Mouse (Mus musculus) C2C12 (cell line): ENCODE results near the gene Gm20696. TPM values are rescaled to one million over a fixed set of nuclear protein-coding genes. Genes with fewer than 3 reads are reported as not detected.

Experiments used
- H3K27me3 ChIP-seq: one replicate; pipeline ENCODE4 v1.6.1; 2011; ENCODE audit not compliant: control insufficient read depth, insufficient read depth, insufficient read length
- H3K36me3 ChIP-seq: one replicate; pipeline ENCODE4 v1.6.1; 2011; ENCODE audit not compliant: control insufficient read depth, insufficient read depth
- H3K4me3 ChIP-seq: one replicate; pipeline ENCODE4 v1.5.1; 2011; ENCODE audit warnings: mild to moderate bottlenecking, control low read depth; ENCODE audit not compliant: poor library complexity, insufficient read depth, severe bottlenecking
- H3K79me2 ChIP-seq: one replicate; pipeline ENCODE4 v1.6.1; 2011; ENCODE audit not compliant: control insufficient read depth, insufficient read depth
- H3K79me3 ChIP-seq: one replicate; pipeline ENCODE4 v1.6.1; 2011; ENCODE audit warnings: low read depth, control low read depth
- H3ac ChIP-seq: one replicate; pipeline ENCODE3; 2011; ENCODE audit warnings: low read depth; ENCODE audit not compliant: control insufficient read depth, insufficient read length
- CEBPB ChIP-seq: IDR thresholded peaks from one replicate; pipeline ENCODE4 v1.6.1; 2011; ENCODE audit warnings: low read depth, mild to moderate bottlenecking, control low read depth, moderate library complexity
- CTCF ChIP-seq: IDR thresholded peaks from one replicate; pipeline ENCODE4 v1.5.1; 2011; ENCODE audit not compliant: control insufficient read depth, insufficient read depth, insufficient read length
- FOSL1 ChIP-seq: IDR thresholded peaks from one replicate; pipeline ENCODE4 v1.8.0; 2011; ENCODE audit warnings: mild to moderate bottlenecking, low read length; ENCODE audit not compliant: poor library complexity, insufficient read depth, severe bottlenecking
- MAX ChIP-seq: IDR thresholded peaks from one replicate; pipeline ENCODE4 v1.6.1; 2011; ENCODE audit warnings: mild to moderate bottlenecking, control low read depth
- MYOD1 ChIP-seq: IDR thresholded peaks from one replicate; pipeline ENCODE4 v1.6.1; 2011; ENCODE audit warnings: low read depth; ENCODE audit not compliant: control insufficient read depth, insufficient read length
- MYOG ChIP-seq: IDR thresholded peaks from one replicate; pipeline ENCODE4 v1.6.1; 2011; ENCODE audit not compliant: control insufficient read depth, insufficient read length; ENCODE audit errors: extremely low read depth
- USF1 ChIP-seq: IDR thresholded peaks from one replicate; pipeline ENCODE4 v1.6.1; 2011; ENCODE audit warnings: low read depth, mild to moderate bottlenecking, control low read depth, moderate library complexity
- polyA plus RNA-seq: library from polyadenylated mRNA; unstranded; fragments of >200 nt; fragmentation: generic; extraction: Trizol; gene quantifications from one replicate; pipeline ENCODE4 v1.2.1, GENCODE M21; 2012; ENCODE audit warnings: missing spikeins

Gm20696 gene
- polyA plus RNA-seq, 1 experiment = 0.20 TPM

DNA sequence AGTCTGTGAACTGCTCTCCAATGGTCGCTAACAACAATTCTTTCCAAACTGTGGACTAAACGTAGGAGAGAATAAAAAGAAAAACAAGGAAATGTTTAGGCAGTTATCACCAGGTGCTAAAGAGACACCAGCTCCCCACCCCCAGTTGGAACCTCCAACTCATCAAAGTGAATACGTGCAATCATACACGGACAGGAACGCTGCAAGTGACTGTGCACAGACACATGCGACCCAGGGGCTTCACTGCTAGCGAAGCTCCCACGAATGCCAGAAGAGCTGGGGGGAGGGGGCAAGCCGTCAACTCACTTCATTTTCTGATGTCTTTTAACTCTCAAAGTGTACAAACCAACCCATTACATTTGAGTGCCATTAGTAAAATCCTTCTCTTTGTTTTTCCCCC is 30.5 kb downstream of the Gm20696 start:
- Histone ChIP-seq H3K36me3 (no peaks in the 10 kb centered on the region), H3K79me3 (no peaks in the 10 kb centered on the region), H3K4me3 (no peak overlapping the region), H3K27me3 (no peaks in the 10 kb centered on the region), H3K79me2 (no peaks in the 10 kb centered on the region), H3ac (no peak overlapping the region)
- TF ChIP-seq CEBPB = no peak
- no peak for TF ChIP-seq MYOG
- no peak for TF ChIP-seq MYOD1
- TF ChIP-seq CTCF = no peak
- no peak for TF ChIP-seq USF1
- no peak for TF ChIP-seq MAX
- TF ChIP-seq FOSL1 = no peak

DNA sequence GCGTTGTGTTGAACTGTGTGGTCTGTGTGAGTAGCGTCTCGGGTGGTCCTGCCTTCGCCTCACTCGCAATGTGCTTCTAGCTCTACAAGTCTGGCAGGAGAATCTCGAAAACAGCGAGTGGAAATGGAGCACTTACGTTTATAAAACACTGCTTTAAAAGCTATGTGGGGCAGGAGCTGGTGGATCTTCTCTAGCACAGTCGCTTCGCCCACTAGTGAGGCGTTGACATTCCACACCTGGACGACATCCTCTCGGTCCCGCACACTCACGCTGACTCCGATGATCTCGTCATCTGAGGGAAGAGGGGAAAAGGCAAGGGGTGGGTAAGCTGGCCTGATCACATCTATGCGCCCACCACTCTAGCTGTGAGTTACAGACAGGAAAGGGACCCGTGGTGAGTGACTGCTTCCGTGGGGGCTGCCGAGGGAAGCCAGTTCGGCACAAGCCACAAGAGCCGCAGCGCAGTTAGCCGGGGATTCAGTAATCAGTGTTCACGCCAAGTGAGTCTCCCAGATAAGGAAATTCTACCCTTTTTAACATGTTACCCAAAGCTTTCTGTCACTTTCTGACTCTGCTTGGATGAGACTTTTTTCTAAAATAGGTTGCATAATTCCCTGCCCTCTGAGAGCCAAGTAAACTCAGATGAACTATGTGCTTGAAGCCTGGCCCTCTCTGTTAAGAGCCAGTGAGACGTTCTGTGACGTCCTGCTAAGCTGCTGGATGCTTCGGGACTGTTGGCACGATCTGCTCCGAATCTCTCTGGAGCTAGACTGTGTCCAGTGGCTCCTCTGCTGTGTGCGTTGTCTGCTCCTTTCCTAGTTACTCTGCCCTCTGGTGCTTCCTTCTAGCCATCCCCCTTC is 34.2 kb downstream of the Gm20696 start:
- Histone ChIP-seq H3K36me3 (no peaks in the 10 kb centered on the region), H3ac (no peak overlapping the region), H3K79me2 (no peaks in the 10 kb centered on the region), H3K79me3 (no peaks in the 10 kb centered on the region), H3K27me3 (no peaks in the 10 kb centered on the region), H3K4me3 (no peak overlapping the region)
- TF ChIP-seq FOSL1 = no peak
- TF ChIP-seq CTCF = no peak
- TF ChIP-seq MYOG = no peak
- TF ChIP-seq MYOD1 = no peak
- no peak for TF ChIP-seq MAX
- TF ChIP-seq USF1 = no peak
- TF ChIP-seq CEBPB = no peak

DNA sequence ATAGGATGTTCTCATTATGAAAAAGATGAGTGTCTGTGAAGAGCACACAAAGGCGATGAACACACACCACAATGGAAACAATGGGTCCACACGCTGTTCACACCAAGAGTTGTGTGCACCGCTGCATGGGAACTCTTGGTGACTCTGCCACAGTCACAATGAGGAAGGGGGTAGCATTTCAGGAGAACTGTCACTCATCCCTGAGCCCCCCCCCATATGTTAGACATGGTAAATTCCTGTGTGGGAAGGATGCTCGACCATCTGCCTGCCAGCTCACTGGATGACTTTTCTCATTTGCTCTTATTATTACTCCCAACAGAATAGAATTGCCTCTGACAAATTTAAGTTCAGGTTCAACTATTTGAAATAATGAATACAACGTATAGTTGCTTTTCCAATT is 35.0 kb downstream of the Gm20696 start:
- H3K27me3 ChIP-seq = no peaks in the 10 kb centered on the region
- H3K79me2 ChIP-seq = no peaks in the 10 kb centered on the region
- TF ChIP-seq MYOG = no peak
- TF ChIP-seq FOSL1 = no peak
- TF ChIP-seq USF1 = no peak
- TF ChIP-seq MYOD1 = no peak
- TF ChIP-seq CEBPB = no peak

GRCm38 (mm10) chr6:99629726-99630458 is 36.7 kb downstream of the Gm20696 start:
- H3K27me3 ChIP-seq = no peaks in the 10 kb centered on the region
- TF ChIP-seq FOSL1 = no peak
- no peak for TF ChIP-seq USF1
- no peak for TF ChIP-seq MAX
- TF ChIP-seq MYOD1 = no peak
- no peak for TF ChIP-seq CEBPB
- no peak overlapping the region for H3ac ChIP-seq
- H3K4me3 ChIP-seq = no peak overlapping the region
- no peaks in the 10 kb centered on the region for H3K79me3 ChIP-seq
- no peaks in the 10 kb centered on the region for H3K79me2 ChIP-seq
- H3K36me3 ChIP-seq = no peaks in the 10 kb centered on the region

More for the DNA sequence above, 35.0 kb downstream of the Gm20696 start:
- no peak overlapping the region for H3K4me3 ChIP-seq
- no peaks in the 10 kb centered on the region for H3K79me3 ChIP-seq
- no peak overlapping the region for H3ac ChIP-seq
- no peaks in the 10 kb centered on the region for H3K36me3 ChIP-seq

DNA sequence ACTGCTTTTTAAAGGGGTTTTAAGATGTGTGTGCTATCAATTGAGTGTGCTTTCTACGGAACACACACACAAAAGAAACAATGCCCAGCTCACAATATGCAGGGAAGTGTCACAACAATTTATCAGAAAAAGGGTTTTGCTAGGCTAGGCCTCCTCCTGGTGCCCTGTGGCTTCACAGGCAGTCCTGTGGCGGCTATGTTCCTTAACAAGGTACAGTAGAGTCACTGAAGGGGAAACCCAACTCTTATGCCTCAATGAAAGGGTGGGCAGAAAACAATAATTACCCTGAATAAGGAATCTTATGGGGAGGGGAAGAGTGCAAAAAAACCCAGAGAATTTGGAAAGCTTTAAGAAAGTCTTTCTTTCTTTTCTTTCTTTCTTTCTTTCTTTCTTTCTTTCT is 40.2 kb downstream of the Gm20696 start:
- no peaks in the 10 kb centered on the region for H3K79me2 ChIP-seq
- H3ac ChIP-seq = no peak overlapping the region
- no peaks in the 10 kb centered on the region for H3K27me3 ChIP-seq
- no peaks in the 10 kb centered on the region for H3K36me3 ChIP-seq
- H3K4me3 ChIP-seq = no peak overlapping the region
- TF ChIP-seq CTCF (no peak), CEBPB (no peak), MYOD1 (no peak), FOSL1 (no peak), MAX (no peak), USF1 (no peak), MYOG (no peak)
- H3K79me3 ChIP-seq = no peaks in the 10 kb centered on the region

- no peak overlapping the region for H3ac ChIP-seq
- H3K36me3 ChIP-seq = no peaks in the 10 kb centered on the region
- no peaks in the 10 kb centered on the region for H3K27me3 ChIP-seq
- no peaks in the 10 kb centered on the region for H3K79me2 ChIP-seq
- TF ChIP-seq MYOG (no peak), MYOD1 (no peak)
- no peak overlapping the region for H3K4me3 ChIP-seq
- H3K79me3 ChIP-seq = no peaks in the 10 kb centered on the region
Measured at GRCm38 (mm10) chr6:99625803-99626202, 40.8 kb downstream of the Gm20696 start.
